Mouse (Mus musculus): ENCODE measurements at regions not wholly inside any gene's neighbourhood (a gene's known extent, or its start where the extent isn't known, plus 50 kb on each side); places are given as distances from the start of the nearest gene placed in this dataset.

- DNase-seq (ENCODE audit: low spot score in 2 of 2): no peak
- intact Hi-C loops (cut with DNase I): loop anchor here (5.0 kb wide), 1 partner anchor 1480 kb away; no protein-coding TSS in a partner anchor
Observed at GRCm38 (mm10) chr10:38552350-38553076, 269.1 kb downstream of the Rfpl4b start.

- intact Hi-C loops (cut with DNase I): no loop called here
Observed at GRCm38 (mm10) chr10:38540031-38540430, 281.5 kb downstream of the Rfpl4b start.

GRCm38 (mm10) chr10:38538766-38539165 lies 282.8 kb downstream of the Rfpl4b start:
- no peak for DNase-seq (ENCODE audit: low spot score in 2 of 2)
- intact Hi-C loops (cut with DNase I): no loop called here

More at GRCm38 (mm10) chr10:38540031-38540430, 281.5 kb downstream of the Rfpl4b start:
- no peak for DNase-seq (ENCODE audit: low spot score in 2 of 2)

- no peak for DNase-seq (ENCODE audit: low spot score in 2 of 2)
- intact Hi-C loops (cut with DNase I): no loop called here
Observed at GRCm38 (mm10) chr10:38516636-38517035, 304.9 kb downstream of the Rfpl4b start.
